Mouse (Mus musculus): ENCODE measurements around the gene Klhl2.

GRCm38 (mm10) chr8:64804971-64805370 lies 44.8 kb downstream of the Klhl2 start:
- TF ChIP-seq POLR2A (IDR thresholded peaks at IDR 0.05; ENCODE audit: insufficient read depth, low read depth, low read length) (no peak), CTCF (IDR thresholded peaks at IDR 0.05) (no peak)
